Mouse (Mus musculus): ENCODE results near the gene Mertk. TPM values are rescaled to one million over a fixed set of nuclear protein-coding genes. Genes with fewer than 3 reads are reported as not detected.

Gene Mertk
- total RNA-seq, 4 experiments from 2014 or later, result 33.7 to 40.4 (median 36.1) TPM

GRCm38 (mm10) chr2:128765787-128766186 lies 67.0 kb downstream of the Mertk start:
- no peak for DNase-seq (ENCODE audit: low spot score in 2 of 2)

GRCm38 (mm10) chr2:128768545-128769247 lies 69.9 kb downstream of the Mertk start:
- DNase-seq (ENCODE audit: low spot score in 2 of 2), result no peak

GRCm38 (mm10) chr2:128770557-128770956 lies 71.8 kb downstream of the Mertk start:
- no peak for DNase-seq (ENCODE audit: low spot score in 2 of 2)

GRCm38 (mm10) chr2:128771048-128771447 lies 72.3 kb downstream of the Mertk start:
- no peak for DNase-seq (ENCODE audit: low spot score in 2 of 2)

GRCm38 (mm10) chr2:128771750-128772338 lies 73.1 kb downstream of the Mertk start:
- DNase-seq (ENCODE audit: low spot score in 2 of 2), result no peak

GRCm38 (mm10) chr2:128782231-128782630 lies 83.5 kb downstream of the Mertk start:
- DNase-seq (ENCODE audit: low spot score in 2 of 2), result no peak

- DNase-seq (ENCODE audit: low spot score in 2 of 2), result no peak
These were observed 85.0 kb downstream of the Mertk start for GRCm38 (mm10) chr2:128783660-128784345.

- no peak for DNase-seq (ENCODE audit: low spot score in 2 of 2)
These were observed 86.1 kb downstream of the Mertk start for GRCm38 (mm10) chr2:128784814-128785213.

- DNase-seq (ENCODE audit: low spot score in 2 of 2), result no peak
These were observed 87.6 kb downstream of the Mertk start for GRCm38 (mm10) chr2:128786341-128786740.

GRCm38 (mm10) chr2:128786795-128787194 lies 88.0 kb downstream of the Mertk start:
- no peak for DNase-seq (ENCODE audit: low spot score in 2 of 2)

GRCm38 (mm10) chr2:128787805-128788204 lies 89.0 kb downstream of the Mertk start:
- no peak for DNase-seq (ENCODE audit: low spot score in 2 of 2)

GRCm38 (mm10) chr2:128790875-128791614 lies 92.3 kb downstream of the Mertk start:
- DNase-seq (ENCODE audit: low spot score in 2 of 2), result no peak

- DNase-seq (ENCODE audit: low spot score in 2 of 2), result no peak
These were observed 95.2 kb downstream of the Mertk start for GRCm38 (mm10) chr2:128793958-128794357.

GRCm38 (mm10) chr2:128796463-128796862 lies 97.7 kb downstream of the Mertk start:
- no peak for DNase-seq (ENCODE audit: low spot score in 2 of 2)

- DNase-seq (ENCODE audit: low spot score in 2 of 2), result no peak
These were observed 104.7 kb downstream of the Mertk start for GRCm38 (mm10) chr2:128803441-128803840.

GRCm38 (mm10) chr2:128805341-128805740 lies 106.6 kb downstream of the Mertk start:
- DNase-seq (ENCODE audit: low spot score in 2 of 2), result no peak

- DNase-seq (ENCODE audit: low spot score in 2 of 2), result no peak
These were observed 107.8 kb downstream of the Mertk start for GRCm38 (mm10) chr2:128806561-128806960.

- no peak for DNase-seq (ENCODE audit: low spot score in 2 of 2)
These were observed 114.0 kb downstream of the Mertk start for GRCm38 (mm10) chr2:128812761-128813160.

- DNase-seq (ENCODE audit: low spot score in 2 of 2), result no peak
These were observed 117.6 kb downstream of the Mertk start for GRCm38 (mm10) chr2:128816311-128816710.

- DNase-seq (ENCODE audit: low spot score in 2 of 2), result no peak
These were observed 118.2 kb downstream of the Mertk start for GRCm38 (mm10) chr2:128816916-128817315.

GRCm38 (mm10) chr2:128817387-128817785 lies 118.6 kb downstream of the Mertk start:
- DNase-seq (ENCODE audit: low spot score in 2 of 2), result peak in 1 of 2 experiments; percentile 72

Measured in layer of hippocampus, adult 8-10 months (tissue).